Mouse (Mus musculus) embryonic facial prominence, embryonic 14.5 days (tissue): ENCODE data around the gene H2al1b. TPM values are rescaled to one million over a fixed set of nuclear protein-coding genes. Genes with fewer than 3 reads are reported as not detected.
"Not testable (repeated sequence)": the region's sequence is repeated elsewhere in the genome, so short reads cannot be mapped to it uniquely, and the experiment has no call there.

ENCODE experiments used
- ATAC-seq: fragments of 200-750 bp; cut with Nextera tagmentation; 2 replicates; pipeline ENCODE4 v1.8.0; 2017; ENCODE audit warnings: low read depth, moderate number of reproducible peaks, moderate TSS enrichment
- DNase-seq: peaks from one replicate; pipeline ENCODE4 v3.0.0-alpha.2; 2015; ENCODE audit warnings: low spot score
- H3K27ac ChIP-seq: fragments of 300-500 bp; sonication (generic); replicated peaks from 2 replicates; pipeline ENCODE4 v1.5.1; 2014; ENCODE audit warnings: low read depth, mild to moderate bottlenecking, low read length, moderate library complexity
- H3K27me3 ChIP-seq: fragments of 300-500 bp; sonication (generic); replicated peaks from 2 replicates; pipeline ENCODE4 v1.6.1; 2014; ENCODE audit warnings: low read length; ENCODE audit not compliant: control insufficient read depth, insufficient read depth
- H3K36me3 ChIP-seq: fragments of 300-500 bp; sonication (generic); 2 replicates; pipeline ENCODE4 v1.6.1; 2014; ENCODE audit warnings: low read length, mixed read lengths; ENCODE audit not compliant: control insufficient read depth, insufficient read depth
- H3K4me1 ChIP-seq: fragments of 300-500 bp; sonication (generic); 2 replicates; pipeline ENCODE4 v1.6.1; 2014; ENCODE audit warnings: antibody characterized with exemption, low read length; ENCODE audit not compliant: control insufficient read depth, insufficient read depth
- H3K4me2 ChIP-seq: fragments of 300-500 bp; sonication (generic); 2 replicates; pipeline ENCODE4 v1.6.1; 2014; ENCODE audit warnings: low read depth, mild to moderate bottlenecking, low read length, moderate library complexity, mixed read lengths
- H3K4me3 ChIP-seq: fragments of 300-500 bp; sonication (generic); 2 replicates; pipeline ENCODE4 v1.5.1; 2014; ENCODE audit warnings: low read depth, mild to moderate bottlenecking, low read length
- H3K9ac ChIP-seq: fragments of 300-500 bp; sonication (generic); 2 replicates; pipeline ENCODE4 v1.6.1; 2014; ENCODE audit warnings: low read depth, mild to moderate bottlenecking, low read length, moderate library complexity, mixed read lengths
- H3K9me3 ChIP-seq: fragments of 300-500 bp; sonication (generic); 2 replicates; pipeline ENCODE4 v1.6.1; 2016; ENCODE audit warnings: low read length; ENCODE audit not compliant: control insufficient read depth
- WGBS: fragments of 180-500 bp; shearing (Covaris S2); extraction: QIAGEN DNeasy Blood & Tissue Kit; methylation state at CpG from one replicate; pipeline ENCODE4 v1.1.7; 2014; 5-methylcytosine and 5-hydroxymethylcytosine counted together
- polyA plus RNA-seq: library from polyadenylated mRNA; unstranded; fragments of >200 nt; fragmentation: Nextera tagmentation; extraction: Ambion mirVana; gene quantifications from 2 replicates; pipeline ENCODE4 v1.2.1, GENCODE M21; 2014

Gene H2al1b
- not detected in 2 replicates for polyA plus RNA-seq

GRCm38 (mm10) chrX:11302132-11302531 is at the start of gene H2al1b:
TSS of gene H2al1b (plus strand) at chrX:11302432.
- H3K9ac ChIP-seq, H3K36me3 ChIP-seq, ATAC-seq, H3K27ac ChIP-seq, DNase-seq, H3K27me3 ChIP-seq, H3K4me3 ChIP-seq, H3K9me3 ChIP-seq, H3K4me1 ChIP-seq, H3K4me2 ChIP-seq: not testable (repeated sequence)
- WGBS: 90% methylated on average over 1 of the region's 3 CpGs

- Histone ChIP-seq H3K9me3 (no peaks in the 10 kb centered on the region), H3K4me2 (0 out of 2 replicates have a peak overlapping the region, but pooled peaks have one; percentile 18), H3K27ac (no peak overlapping the region), H3K27me3 (peaks cover 12% of the 10 kb centered on the region), H3K4me1 (peaks cover 3% of the 10 kb centered on the region; the same call in 1 of the 2 replicates), H3K9ac (no peak overlapping the region), H3K36me3 (no peaks in the 10 kb centered on the region), H3K4me3 (no peak overlapping the region)
- DNase-seq (no peak), ATAC-seq (no peak)
- WGBS: 45% methylated on average over 5 of the region's 5 CpGs
Observed at GRCm38 (mm10) chrX:11254062-11254461, 48.2 kb upstream of the H2al1b start.

- no peak overlapping the region; the same call in 1 of the 2 replicates for H3K27ac ChIP-seq
- WGBS: 43% methylated on average over 11 of the region's 11 CpGs
- H3K9me3 ChIP-seq: no peaks in the 10 kb centered on the region
- H3K36me3 ChIP-seq: no peaks in the 10 kb centered on the region
- H3K4me3 ChIP-seq: no peak overlapping the region
- H3K9ac ChIP-seq: no peak overlapping the region
- peak; percentile 38 for DNase-seq
- peaks cover 12% of the 10 kb centered on the region for H3K27me3 ChIP-seq
- H3K4me1 ChIP-seq: peaks cover 3% of the 10 kb centered on the region; the same call in 1 of the 2 replicates
- peak overlapping the region; percentile 18; the same call in 1 of the 2 replicates for H3K4me2 ChIP-seq
- ATAC-seq: no peak
Observed at GRCm38 (mm10) chrX:11254521-11255207, 47.6 kb upstream of the H2al1b start.

GRCm38 (mm10) chrX:11255564-11256360 is 46.5 kb upstream of the H2al1b start:
- H3K27ac ChIP-seq: no peak overlapping the region
- no peaks in the 10 kb centered on the region for H3K9me3 ChIP-seq
- no peak for ATAC-seq
- 45% methylated on average over 8 of the region's 8 CpGs for WGBS
- H3K27me3 ChIP-seq: peaks cover 12% of the 10 kb centered on the region
- no peak overlapping the region for H3K9ac ChIP-seq
- H3K4me3 ChIP-seq: no peak overlapping the region
- no peaks in the 10 kb centered on the region for H3K36me3 ChIP-seq
- H3K4me1 ChIP-seq: peaks cover 3% of the 10 kb centered on the region; the same call in 1 of the 2 replicates
- H3K4me2 ChIP-seq: no peak overlapping the region
- DNase-seq: no peak

GRCm38 (mm10) chrX:11264918-11265317 is 37.3 kb upstream of the H2al1b start:
- Histone ChIP-seq H3K4me2 (no peak overlapping the region), H3K27ac (no peak overlapping the region), H3K4me3 (no peak overlapping the region), H3K27me3 (peaks cover 22% of the 10 kb centered on the region; the same call in 1 of the 2 replicates), H3K4me1 (no peaks in the 10 kb centered on the region), H3K36me3 (no peaks in the 10 kb centered on the region), H3K9ac (no peak overlapping the region), H3K9me3 (no peaks in the 10 kb centered on the region)
- ATAC-seq: no peak
- DNase-seq: no peak
- WGBS: 62% methylated on average over 8 of the region's 8 CpGs

GRCm38 (mm10) chrX:11267791-11268190 is 34.4 kb upstream of the H2al1b start:
- no peak overlapping the region for H3K4me3 ChIP-seq
- H3K27me3 ChIP-seq: peaks cover 17% of the 10 kb centered on the region; the same call in 1 of the 2 replicates
- no peaks in the 10 kb centered on the region for H3K4me1 ChIP-seq
- H3K9me3 ChIP-seq: no peaks in the 10 kb centered on the region
- H3K36me3 ChIP-seq: no peaks in the 10 kb centered on the region
- DNase-seq (peak; percentile 66), ATAC-seq (no peak)
- H3K4me2 ChIP-seq: no peak overlapping the region
- no peak overlapping the region for H3K27ac ChIP-seq
- H3K9ac ChIP-seq: no peak overlapping the region
- WGBS: 44% methylated on average over 7 of the region's 7 CpGs

- H3K27ac ChIP-seq: no peak overlapping the region
- peaks cover 17% of the 10 kb centered on the region; the same call in 1 of the 2 replicates for H3K27me3 ChIP-seq
- H3K4me3 ChIP-seq: no peak overlapping the region
- H3K9me3 ChIP-seq: no peaks in the 10 kb centered on the region
- H3K4me1 ChIP-seq: no peaks in the 10 kb centered on the region
- no peaks in the 10 kb centered on the region for H3K36me3 ChIP-seq
- 78% methylated on average over 3 of the region's 3 CpGs for WGBS
- H3K9ac ChIP-seq: no peak overlapping the region
- H3K4me2 ChIP-seq: no peak overlapping the region
- no peak for DNase-seq
- no peak for ATAC-seq
Observed at GRCm38 (mm10) chrX:11269074-11269473, 33.2 kb upstream of the H2al1b start.

- ATAC-seq (no peak), DNase-seq (no peak)
- Histone ChIP-seq H3K4me2 (no peak overlapping the region), H3K9me3 (no peaks in the 10 kb centered on the region), H3K4me3 (no peak overlapping the region), H3K36me3 (no peaks in the 10 kb centered on the region), H3K9ac (no peak overlapping the region), H3K27me3 (peaks cover 10% of the 10 kb centered on the region), H3K4me1 (no peaks in the 10 kb centered on the region), H3K27ac (no peak overlapping the region)
- 83% methylated on average over 3 of the region's 3 CpGs for WGBS
Observed at GRCm38 (mm10) chrX:11273190-11273589, 29.0 kb upstream of the H2al1b start.
